Mouse (Mus musculus): ENCODE measurements around the gene Ahnak2. TPM values are rescaled to one million over a fixed set of nuclear protein-coding genes. Genes with fewer than 3 reads are reported as not detected.
A peak's percentile ranks its signal among the peaks of the same experiment; 100 is the strongest.

Gene Ahnak2
- total RNA-seq, 2 experiments from 2014 or later = 12.2 to 18.6 TPM

GRCm38 (mm10) chr12:112734881-112735655 is 67.4 kb downstream of the Ahnak2 start:
- DNase-seq = peak; percentile 6

GRCm38 (mm10) chr12:112734108-112734820 is 68.2 kb downstream of the Ahnak2 start:
- DNase-seq = peak; percentile 6

GRCm38 (mm10) chr12:112732591-112732990 is 69.9 kb downstream of the Ahnak2 start:
- no peak for DNase-seq

GRCm38 (mm10) chr12:112730808-112731207 is 71.6 kb downstream of the Ahnak2 start:
- no peak for DNase-seq

- DNase-seq = no peak
Measured at GRCm38 (mm10) chr12:112727801-112728200, 74.7 kb downstream of the Ahnak2 start.

- DNase-seq = peak; percentile 68
Measured at GRCm38 (mm10) chr12:112724077-112724805, 78.2 kb downstream of the Ahnak2 start.

- no peak for DNase-seq
Measured at GRCm38 (mm10) chr12:112723445-112723844, 79.0 kb downstream of the Ahnak2 start.

GRCm38 (mm10) chr12:112723028-112723330 is 79.5 kb downstream of the Ahnak2 start:
- no peak for DNase-seq

- peak; percentile 56 for DNase-seq
Measured at GRCm38 (mm10) chr12:112722240-112723027, 80.0 kb downstream of the Ahnak2 start.

Small RNA genes lying within 50 kb of the gene (microRNA-seq; reads per million reads assigned to microRNA genes)
- gene Mir6940 = 0.25 to 0.32 reads per million in 2 experiments

Other genes with a start within 250 kb of the Ahnak2 start
- 10 to 100 TPM; 16.8 to 22.5 TPM for gene Inf2, start 213.9 kb downstream of the Ahnak2 start, total RNA-seq (2021)
- gene Adssl1, start 182.6 kb downstream of the Ahnak2 start, total RNA-seq (2021) = 100 to 1,000 TPM; 340 to 358 TPM
- 10 to 100 TPM; 27.2 to 28.1 TPM for gene Siva1, start 158.0 kb downstream of the Ahnak2 start, total RNA-seq (2021)
- 100 to 1,000 TPM; 133 to 142 TPM for gene Akt1, start 127.8 kb downstream of the Ahnak2 start, total RNA-seq (2021)
- gene Zbtb42, start 123.8 kb downstream of the Ahnak2 start, total RNA-seq (2021) = 1 to 10 TPM; 1.8 to 2.1 TPM
- gene Cep170b, start 82.2 kb downstream of the Ahnak2 start, total RNA-seq (2021) = 10 to 100 TPM; 11.2 to 12.6 TPM
- 1 to 10 TPM; 7.3 to 9.1 TPM for gene Pld4, start 42.0 kb downstream of the Ahnak2 start, total RNA-seq (2021)
- 1 to 10 TPM in 1 of 2 experiments, under 1 TPM in 1; 0.75 to 1.7 TPM for gene Clba1, start 6.3 kb upstream of the Ahnak2 start, total RNA-seq (2021)
- gene Cdca4, start 26.8 kb upstream of the Ahnak2 start, total RNA-seq (2021) = 10 to 100 TPM in 1 of 2 experiments, 1 to 10 TPM in 1; 9.4 to 12.0 TPM
- gene Gpr132, start 65.6 kb upstream of the Ahnak2 start, total RNA-seq (2021) = under 1 TPM in 1 of 2 experiments, not detected in 1; 0.09 TPM
- 10 to 100 TPM; 29.4 to 40.0 TPM for gene Jag2, start 127.1 kb upstream of the Ahnak2 start, total RNA-seq (2021)
- gene Nudt14, start 139.5 kb upstream of the Ahnak2 start, total RNA-seq (2021) = 10 to 100 TPM; 17.3 to 17.5 TPM
- 10 to 100 TPM; 10.4 to 12.7 TPM for gene Btbd6, start 173.8 kb upstream of the Ahnak2 start, total RNA-seq (2021)
- 10 to 100 TPM; 28.2 to 37.9 TPM for gene Brf1, start 198.0 kb upstream of the Ahnak2 start, total RNA-seq (2021)
- gene Pacs2, start 211.9 kb upstream of the Ahnak2 start, total RNA-seq (2021) = 10 to 100 TPM; 51.8 to 54.4 TPM